In genomic region chr5:150521937-150522866, GRCm38 (mm10) we compare ENCODE assay signal across 8 mouse cellular contexts. TPM values are rescaled to one million over a fixed set of nuclear protein-coding genes. Genes with fewer than 3 reads are reported as not detected.
DNase-seq lines count a peak whose midpoint lies in the region; ATAC-seq lines count a peak whose summit lies in the region.

Gene Brca2, plus strand, starts transcription at chr5:150522630.

- ATAC-seq in common myeloid progenitor, adult 5-6 weeks (replicated peaks; ENCODE audit: low read depth, poor library complexity, severe bottlenecking): peak; percentile 98
- peak; percentile 96 for ATAC-seq in megakaryocyte progenitor cell, adult 5-6 weeks (replicated peaks; ENCODE audit: poor library complexity)

- DNase-seq in ZHBTc4 (ENCODE audit: low read depth, low spot score): peak; percentile 96
- DNase-seq in gastrocnemius, adult 8-10 months (ENCODE audit: low spot score in 2 of 2): peak; percentile 64 to 73
- peak; percentile 93 for DNase-seq in induced T-regulatory cell, adult 2 months (ENCODE audit: low read depth)
- peak; percentile 52 to 83 for DNase-seq in left cerebral cortex, adult 9 months (ENCODE audit: low spot score in 2 of 2)
- DNase-seq in right cerebral cortex, postnatal 14 days: peak; percentile 94
- peak; percentile 87 to 91 for DNase-seq in urinary bladder, postnatal 36 days (ENCODE audit: low spot score in 2 of 2)

RNA-seq across cellular contexts. Expression of gene Brca2, which starts in this region (rescaled TPM):
- 65.2 and 76.3 TPM in 2 replicates for total RNA-seq in common myeloid progenitor, adult 5-6 weeks (2017)
- 1 to 10 TPM; 1.3 to 2.0 (median 1.5) TPM for total RNA-seq in gastrocnemius, adult 8-10 months (2022)
- total RNA-seq in megakaryocyte progenitor cell, adult 5-6 weeks (2015): 36.1 and 52.9 TPM in 2 replicates
- total RNA-seq in megakaryocyte progenitor cell, adult 5-6 weeks (2017): 37.4 and 45.7 TPM in 2 replicates

Comparison
In these comparisons a context has a peak if more than half of its experiments do, and no peak if none do; other contexts are left out.
1. Peak in every context shown above with its lines: DNase-seq and ATAC-seq.
2. RNA of gene Brca2 (total RNA-seq): 65.2 to 76.3 TPM in common myeloid progenitor, adult 5-6 weeks and 36.1 to 52.9 TPM in megakaryocyte progenitor cell, adult 5-6 weeks; 1.3 to 2.0 TPM in gastrocnemius, adult 8-10 months; every median in the first group is over 10 times any median in the second.